Mouse (Mus musculus) embryonic fibroblast, embryonic 13.5 days (primary cell): Measurements from ENCODE around the gene Vps50.

Experiments
- CTCF ChIP-seq: IDR thresholded peaks from 2 replicates; pipeline ENCODE4 v1.5.1; 2011; ENCODE audit warnings: mild to moderate bottlenecking, control low read depth, low read length, moderate library complexity, borderline replicate concordance; ENCODE audit not compliant: insufficient read depth
- POLR2A ChIP-seq: IDR thresholded peaks from 2 replicates; pipeline ENCODE4 v1.6.1; 2011; ENCODE audit warnings: low read depth, mild to moderate bottlenecking, control low read depth, low read length, moderate library complexity

GRCm38 (mm10) chr6:3612827-3613226, 114.6 kb downstream of the Vps50 start:
- no peak for TF ChIP-seq CTCF
- no peak for TF ChIP-seq POLR2A
